Mouse (Mus musculus) 3134 (cell line): Measurements from ENCODE around the gene Supt20.
"Not testable (repeated sequence)": the region's sequence is repeated elsewhere in the genome, so short reads cannot be mapped to it uniquely, and the experiment has no call there.

Experiments used
- DNase-seq: peaks from one replicate; pipeline ENCODE4 v3.0.0-alpha.2; 2011; ENCODE audit warnings: low spot score; ENCODE audit not compliant: insufficient read length; ENCODE audit errors: extremely low read depth

The Supt20 gene

DNA sequence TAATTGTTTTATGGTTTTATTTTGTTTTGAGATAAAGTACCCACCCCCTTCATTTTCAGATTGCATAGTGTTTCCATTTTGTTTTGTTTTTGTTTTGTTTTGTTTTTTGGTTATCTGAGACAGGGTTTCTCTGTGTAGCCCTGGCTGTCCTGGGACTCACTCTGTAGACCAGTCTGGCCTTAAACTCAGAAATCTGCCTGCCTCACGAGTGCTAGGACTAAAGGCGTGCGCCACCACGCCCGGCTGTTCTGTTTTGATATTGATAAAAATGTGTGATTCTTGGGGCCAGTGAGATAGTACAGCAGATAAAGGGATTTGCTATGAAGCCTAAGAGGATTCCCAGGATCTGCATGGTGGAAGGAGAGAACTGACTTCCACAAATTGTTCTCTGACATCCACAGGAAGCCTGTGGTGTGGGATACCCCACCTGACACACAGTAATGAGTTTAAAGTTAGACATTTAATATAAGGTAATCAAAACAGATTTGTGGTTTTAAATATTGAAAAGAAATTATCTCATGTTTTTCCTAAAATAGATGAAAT, 7.2 kb downstream of the Supt20 start:
- DNase-seq, result no peak

- not testable (repeated sequence) for DNase-seq
Observed at GRCm38 (mm10) chr3:54704106-54704505, 11.5 kb downstream of the Supt20 start.

GRCm38 (mm10) chr3:54708972-54709371, 16.4 kb downstream of the Supt20 start:
- no peak for DNase-seq

DNA sequence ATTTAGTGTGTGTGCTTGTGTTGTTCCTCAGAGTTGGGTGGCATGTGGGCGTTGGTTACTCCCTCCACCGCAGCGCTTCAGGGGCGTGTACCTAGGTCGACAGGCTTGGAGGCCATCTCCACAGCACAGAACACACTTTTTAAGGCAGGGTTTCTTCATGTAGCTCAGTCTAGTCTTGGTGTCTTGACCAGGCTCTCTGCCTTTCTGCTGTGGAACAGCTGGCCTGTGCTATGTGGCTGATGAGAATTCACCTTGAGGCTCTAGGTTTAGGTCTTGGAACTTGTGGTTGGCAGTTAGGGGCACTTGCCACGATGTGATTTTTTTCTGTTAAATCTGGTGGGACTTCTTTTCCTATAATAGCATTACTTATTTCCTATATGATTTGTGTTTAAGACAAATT, 21.6 kb downstream of the Supt20 start, which contains the start of gene Gm21958:
TSS of gene Gm21958 (minus strand) at position 101 of the 400 bp plus-strand sequence.
- no peak for DNase-seq

DNA sequence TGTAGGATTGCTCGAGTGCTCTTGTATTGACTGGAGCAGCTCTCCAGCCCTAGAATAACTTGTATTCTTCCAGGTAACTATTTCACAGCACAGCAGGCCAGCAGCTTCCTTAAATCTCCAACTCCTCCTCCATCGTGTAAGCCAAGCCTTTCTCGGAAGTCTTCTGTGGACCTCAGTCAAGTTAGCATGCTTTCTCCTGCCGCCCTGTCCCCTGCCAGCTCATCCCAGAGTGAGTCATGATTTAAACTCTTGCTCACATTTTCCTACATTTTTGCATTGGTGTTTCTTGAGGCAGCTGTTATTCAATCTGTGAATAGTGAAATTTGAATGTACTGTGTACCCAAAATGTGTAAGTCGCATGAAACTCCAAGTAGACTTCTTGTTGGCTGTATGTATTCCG, 22.9 kb downstream of the Supt20 start:
- DNase-seq, result no peak

DNA sequence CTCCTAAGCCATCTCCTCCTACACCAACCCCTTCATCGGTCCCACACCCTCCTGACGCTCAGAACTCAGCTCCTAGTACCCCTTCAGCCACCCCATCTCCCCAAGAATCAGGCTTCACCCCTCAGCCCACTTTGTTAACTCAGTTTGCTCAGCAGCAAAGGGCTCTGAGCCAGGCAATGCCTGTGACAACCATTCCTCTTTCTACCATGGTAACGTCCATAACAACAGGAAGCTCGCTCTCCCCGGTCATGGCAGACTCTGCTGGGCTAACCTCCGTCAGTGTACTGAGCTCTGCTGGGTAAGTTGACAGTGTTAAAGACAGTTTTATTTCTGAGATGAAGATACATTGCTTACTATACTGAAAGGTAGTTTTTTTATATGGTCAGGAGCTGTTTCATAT, 24.7 kb downstream of the Supt20 start:
- no peak for DNase-seq

DNA sequence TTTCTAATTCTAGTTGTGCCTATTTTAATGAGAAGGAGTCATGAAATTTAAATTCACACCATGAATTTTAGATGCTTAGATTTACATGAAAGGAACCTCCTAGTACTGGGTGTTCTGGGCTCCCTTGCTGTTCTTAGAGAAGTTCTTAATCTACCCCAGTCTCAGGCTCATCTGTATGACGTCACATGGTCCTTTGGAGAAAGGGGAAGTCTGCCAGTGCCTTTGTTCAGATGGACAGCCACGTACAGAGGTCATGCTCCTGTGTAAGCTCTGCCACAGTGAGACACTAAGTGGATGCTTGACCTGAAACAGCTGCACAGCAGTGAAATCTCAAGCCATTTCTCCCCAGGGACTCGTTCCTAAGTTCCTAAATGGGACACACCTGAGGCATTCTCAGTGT, 26.3 kb downstream of the Supt20 start:
- no peak for DNase-seq

- no peak for DNase-seq
Observed at GRCm38 (mm10) chr3:54723741-54724500, 31.3 kb downstream of the Supt20 start.

GRCm38 (mm10) chr3:54725344-54725743, 32.7 kb downstream of the Supt20 start:
- DNase-seq, result no peak

DNA sequence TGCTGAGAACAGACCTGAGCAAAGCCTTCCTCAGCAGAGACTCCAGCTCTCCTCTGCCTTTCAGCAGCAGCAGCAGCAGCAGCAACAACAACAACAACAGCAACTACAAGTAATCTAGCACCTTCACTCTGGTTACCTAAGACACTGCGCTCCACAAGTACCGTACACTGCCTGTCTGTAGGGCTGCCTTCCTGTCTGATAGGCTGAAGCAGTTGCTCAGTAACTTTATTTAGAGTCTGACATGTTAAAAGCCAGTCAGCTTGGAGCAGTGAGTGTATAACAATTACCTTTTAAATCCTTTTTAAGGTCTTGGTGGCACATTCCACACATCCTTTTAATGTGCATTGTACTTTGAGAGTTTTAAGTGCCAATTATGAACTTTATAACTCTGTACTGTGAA, 35.0 kb downstream of the Supt20 start:
- no peak for DNase-seq

GRCm38 (mm10) chr3:54728100-54728499, 35.5 kb downstream of the Supt20 start:
- DNase-seq, result no peak

DNA sequence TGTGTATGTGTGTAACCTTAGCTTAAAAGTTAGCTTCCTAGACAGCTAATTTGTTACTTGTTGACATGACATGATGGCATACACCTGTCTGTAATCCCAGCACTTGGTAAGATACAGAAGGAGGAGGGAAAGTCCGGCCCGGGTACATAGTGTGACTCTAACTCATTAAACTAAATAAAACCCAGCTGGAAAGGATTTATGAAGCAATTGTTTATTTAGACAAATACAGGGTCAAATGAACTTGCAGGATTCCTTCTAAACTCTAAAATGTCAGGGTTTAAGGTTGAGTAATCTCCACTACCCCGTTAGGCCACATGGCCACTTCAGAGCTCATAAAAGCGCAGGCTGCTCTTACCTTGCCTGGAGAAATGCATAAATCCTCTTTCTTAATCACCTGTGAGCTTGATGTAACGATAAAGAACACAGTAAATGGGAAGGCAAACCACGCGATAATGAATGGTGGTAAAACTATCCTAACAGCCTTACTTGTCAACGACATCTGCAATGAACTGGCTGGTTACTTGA, 39.1 kb downstream of the Supt20 start:
- DNase-seq, result no peak

DNA sequence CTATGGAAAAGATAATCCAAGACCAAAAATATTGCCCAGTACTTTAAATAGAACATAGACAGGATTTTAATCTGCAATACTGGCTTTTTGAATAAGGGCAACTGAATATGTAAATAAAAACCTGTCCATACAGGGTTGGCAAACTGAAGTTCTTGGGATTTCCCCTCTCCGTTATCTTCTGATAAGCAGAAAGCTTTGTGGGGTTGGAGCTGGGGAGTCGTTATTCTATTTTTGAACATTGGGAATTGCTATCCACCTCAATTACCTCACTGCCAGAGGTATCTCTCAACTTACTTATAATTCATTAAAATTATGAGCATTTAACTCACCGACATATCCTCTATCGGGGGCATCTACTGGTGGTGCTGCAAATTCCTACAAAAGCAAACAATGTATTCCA, 39.8 kb downstream of the Supt20 start:
- DNase-seq, result no peak

DNA sequence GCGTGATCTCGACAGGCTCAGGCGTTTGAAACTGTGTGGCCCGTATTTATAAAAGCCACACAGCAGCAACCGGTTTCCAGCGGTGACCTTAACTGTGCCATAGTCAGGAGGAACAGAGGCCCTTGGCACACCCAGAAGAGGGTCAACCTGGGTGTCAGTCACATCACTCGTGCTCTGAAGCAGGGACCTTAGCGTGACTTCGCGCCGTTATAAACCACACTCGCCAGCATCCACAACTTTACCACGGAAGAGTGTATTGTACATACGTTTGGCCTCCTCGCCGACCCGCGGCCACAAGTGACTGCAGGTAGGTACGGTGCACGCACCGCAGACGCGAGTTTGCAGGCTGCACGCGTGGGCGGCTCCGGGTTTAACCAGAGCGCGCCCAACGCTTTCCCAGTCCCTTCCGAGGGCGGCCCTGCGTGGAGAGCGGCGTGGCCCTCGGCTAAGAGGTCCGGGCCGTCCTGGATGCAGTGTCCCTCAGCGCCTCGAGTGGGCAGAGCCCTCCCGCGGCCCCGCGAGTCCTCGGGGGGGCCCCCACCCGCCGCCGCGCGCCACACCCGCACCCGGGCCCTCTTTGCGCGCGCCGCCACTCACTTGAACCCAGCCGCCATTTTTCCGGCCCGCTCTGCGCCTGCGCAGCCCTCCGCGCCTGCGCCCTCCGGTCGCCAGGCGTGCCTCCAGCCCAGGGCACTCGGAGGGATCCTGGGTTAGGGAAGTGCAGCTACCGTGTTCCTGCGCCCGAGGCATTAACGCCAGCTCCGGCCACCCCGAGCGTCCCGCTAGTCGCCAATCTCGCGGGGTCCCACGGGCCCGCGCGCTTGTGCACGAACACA, 42.0 kb downstream of the Supt20 start:
- DNase-seq, result peak; percentile 93

- no peak for DNase-seq
Observed at GRCm38 (mm10) chr3:54735247-54736046, 42.8 kb downstream of the Supt20 start, which contains the start of the genes Exosc8 and Alg5. Exosc8 (minus strand) TSS chr3:54735393. Alg5 (plus strand) TSS chr3:54735539.

GRCm38 (mm10) chr3:54736101-54736927, 43.7 kb downstream of the Supt20 start:
- peak; percentile 41 for DNase-seq

DNA sequence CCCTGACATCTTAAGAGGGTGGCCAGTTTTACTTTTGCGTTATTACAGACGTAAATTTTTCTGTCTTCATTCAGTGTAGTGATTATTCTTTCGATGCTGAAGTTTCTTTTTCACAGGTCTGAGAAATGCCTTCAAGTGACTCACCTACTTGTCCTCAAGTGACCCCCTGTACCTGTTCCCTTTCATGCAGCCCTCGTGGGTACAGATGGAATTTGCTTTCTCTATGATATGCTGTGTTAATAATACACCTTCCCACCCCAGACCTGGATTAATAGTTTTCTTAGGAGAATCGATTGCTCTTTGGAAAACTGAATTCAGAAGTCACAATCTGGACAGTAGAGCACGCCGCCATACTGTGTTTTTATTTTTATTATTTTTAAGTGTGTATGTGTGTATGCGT, 44.7 kb downstream of the Supt20 start:
- DNase-seq, result no peak

- DNase-seq, result no peak
Observed at GRCm38 (mm10) chr3:54741965-54742364, 49.4 kb downstream of the Supt20 start.

GRCm38 (mm10) chr3:54745799-54746198, 53.2 kb downstream of the Supt20 start:
- no peak for DNase-seq

GRCm38 (mm10) chr3:54753411-54753810, 60.8 kb downstream of the Supt20 start:
- DNase-seq, result peak; percentile 19
